Mouse (Mus musculus): ENCODE data around the gene Col18a1. TPM values are rescaled to one million over a fixed set of nuclear protein-coding genes. Genes with fewer than 3 reads are reported as not detected.

Gene Col18a1
- polyA plus RNA-seq, 1 experiment = 402 TPM

DNA sequence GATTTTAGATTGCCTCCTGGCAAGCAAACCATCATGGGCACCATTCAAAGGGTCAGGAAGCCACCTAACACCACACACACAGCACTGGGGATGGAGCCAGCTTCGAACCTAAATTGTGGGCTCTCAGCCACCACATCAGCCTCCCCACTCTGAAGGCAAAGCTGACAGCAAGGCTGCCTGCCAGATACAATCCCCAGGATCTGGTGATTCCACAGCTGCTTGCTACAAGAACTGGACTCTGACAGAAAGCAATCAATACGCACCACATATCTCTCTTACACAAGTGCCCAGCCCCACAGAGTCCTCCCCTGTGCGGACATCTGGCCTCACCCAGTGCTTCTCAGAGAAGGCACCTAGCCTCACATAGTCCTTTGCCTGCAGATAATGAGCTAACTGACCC lies 7.4 kb downstream of the Col18a1 start:
- H3K4me3 ChIP-seq = no peak overlapping the region
- H3K36me3 ChIP-seq (ENCODE audit: control insufficient read depth, insufficient read depth) = peaks cover 20% of the 10 kb centered on the region
- H3K79me2 ChIP-seq (ENCODE audit: control insufficient read depth, insufficient read depth) = peaks cover 99% of the 10 kb centered on the region
- H3ac ChIP-seq (ENCODE audit: control insufficient read depth, insufficient read length) = no peak overlapping the region
- TF ChIP-seq CEBPB (IDR thresholded peaks at IDR 0.05; ENCODE audit: insufficient read depth, poor library complexity, severe bottlenecking) (no peak), MAX (IDR thresholded peaks at IDR 0.05; ENCODE audit: low read depth) (no peak), MYOG (IDR thresholded peaks at IDR 0.05; ENCODE audit: control insufficient read depth in 1 of 3, insufficient read depth in 1 of 3, insufficient read length in 2 of 3, low read depth in 2 of 3) (no peak), MYOD1 (IDR thresholded peaks at IDR 0.05; ENCODE audit: control insufficient read depth in 1 of 3, insufficient read length in 2 of 3, low read depth in 2 of 3) (no peak), USF1 (IDR thresholded peaks at IDR 0.05; ENCODE audit: low read depth) (no peak), SRF (IDR thresholded peaks at IDR 0.05; ENCODE audit: control insufficient read depth, insufficient read length, low read depth) (no peak), TCF3 (IDR thresholded peaks at IDR 0.05; ENCODE audit: insufficient read length, low read depth) (no peak)
- H3K27me3 ChIP-seq (ENCODE audit: control insufficient read depth, insufficient read depth, insufficient read length) = no peaks in the 10 kb centered on the region
- H3K4me2 ChIP-seq (ENCODE audit: low read depth) = peak overlapping the region; percentile 8

DNA sequence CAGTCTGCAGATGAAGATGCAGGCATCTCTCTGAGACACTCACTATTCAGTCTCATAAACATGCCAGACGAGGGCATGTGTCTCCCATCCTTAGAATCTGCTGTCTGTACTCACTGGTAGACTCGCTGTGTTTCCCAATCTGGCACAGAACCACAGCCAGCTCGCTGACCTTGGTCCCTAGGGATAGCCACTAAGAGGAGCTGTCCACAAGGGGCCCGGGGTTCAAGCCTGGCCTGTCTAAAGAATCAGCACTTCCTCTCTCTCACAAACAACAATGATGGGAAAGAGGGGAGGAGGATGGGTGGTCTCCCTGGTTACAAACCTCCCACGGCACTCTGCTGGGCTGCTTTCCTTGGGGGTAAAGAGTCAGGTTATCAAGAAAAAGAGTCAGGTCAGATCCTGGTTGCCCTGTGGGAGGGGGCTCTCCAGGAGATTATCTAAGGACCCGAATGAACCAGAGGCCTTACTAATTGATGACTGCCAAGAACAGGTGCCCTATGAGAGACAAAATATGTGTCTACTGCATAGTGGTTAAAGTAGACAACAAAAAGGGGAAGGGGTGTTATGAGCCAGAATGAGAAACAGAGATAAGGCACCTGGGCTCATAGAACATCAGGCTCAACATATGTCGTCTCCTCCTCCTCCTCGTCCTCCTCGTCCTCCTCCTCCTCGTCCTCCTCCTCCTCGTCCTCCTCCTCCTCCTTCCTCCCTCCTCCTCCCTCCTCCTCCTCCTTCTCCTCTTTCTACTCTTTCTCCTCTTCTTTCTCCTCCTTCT lies 8.9 kb downstream of the Col18a1 start:
- Histone ChIP-seq H3K79me2 (ENCODE audit: control insufficient read depth, insufficient read depth) (peaks cover 99% of the 10 kb centered on the region), H3K27me3 (ENCODE audit: control insufficient read depth, insufficient read depth, insufficient read length) (no peaks in the 10 kb centered on the region), H3K4me2 (ENCODE audit: low read depth) (no peak overlapping the region), H3K36me3 (ENCODE audit: control insufficient read depth, insufficient read depth) (peaks cover 20% of the 10 kb centered on the region), H3ac (ENCODE audit: control insufficient read depth, insufficient read length) (no peak overlapping the region), H3K4me3 (no peak overlapping the region)
- no peak for TF ChIP-seq MAX (IDR thresholded peaks at IDR 0.05; ENCODE audit: low read depth)

DNA sequence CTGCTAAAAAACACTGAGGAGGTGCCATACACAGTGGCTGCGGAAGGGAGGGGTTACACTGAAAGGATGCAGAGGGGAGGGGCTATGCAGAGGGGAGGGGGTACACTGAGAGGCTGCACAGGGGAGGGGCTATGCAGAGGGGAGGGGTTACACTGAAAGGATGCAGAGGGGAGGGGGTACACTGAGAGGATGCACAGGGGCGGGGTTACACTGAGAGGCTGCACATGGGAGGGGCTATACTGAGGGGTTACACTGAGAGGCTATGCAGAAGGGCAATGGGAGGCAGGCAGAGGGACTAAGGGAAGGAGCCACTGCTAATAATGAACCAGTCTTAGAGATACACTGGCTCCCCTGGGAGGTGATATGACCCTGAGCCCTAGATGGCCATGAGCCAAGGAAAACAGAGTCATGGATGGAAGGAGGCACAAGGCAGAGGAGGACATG lies 14.1 kb downstream of the Col18a1 start:
- no peak overlapping the region for H3K4me3 ChIP-seq
- peaks cover 13% of the 10 kb centered on the region for H3K36me3 ChIP-seq (ENCODE audit: control insufficient read depth, insufficient read depth)
- no peak overlapping the region for H3ac ChIP-seq (ENCODE audit: control insufficient read depth, insufficient read length)
- TF ChIP-seq TCF3 (IDR thresholded peaks at IDR 0.05; ENCODE audit: insufficient read length, low read depth) (no peak), E2F4 (IDR thresholded peaks at IDR 0.05; ENCODE audit: insufficient read depth) (no peak), SRF (IDR thresholded peaks at IDR 0.05; ENCODE audit: control insufficient read depth, insufficient read length, low read depth) (no peak), REST (IDR thresholded peaks at IDR 0.05; ENCODE audit: insufficient read depth, insufficient read length) (no peak), POLR2A (IDR thresholded peaks at IDR 0.05; ENCODE audit: insufficient read length, low read depth) (no peak), CEBPB (IDR thresholded peaks at IDR 0.05; ENCODE audit: insufficient read depth, poor library complexity, severe bottlenecking) (no peak), MAX (IDR thresholded peaks at IDR 0.05; ENCODE audit: low read depth) (no peak), POLR2AphosphoS2 (IDR thresholded peaks at IDR 0.05; ENCODE audit: insufficient read length, low read depth) (no peak), MYOG (IDR thresholded peaks at IDR 0.05; ENCODE audit: control insufficient read depth in 1 of 3, insufficient read depth in 1 of 3, insufficient read length in 2 of 3, low read depth in 2 of 3) (no peak), USF1 (IDR thresholded peaks at IDR 0.05; ENCODE audit: low read depth) (no peak), TCF12 (IDR thresholded peaks at IDR 0.05; ENCODE audit: insufficient read depth, poor library complexity, severe bottlenecking) (no peak), MYOD1 (IDR thresholded peaks at IDR 0.05; ENCODE audit: control insufficient read depth in 1 of 3, insufficient read length in 2 of 3, low read depth in 2 of 3) (no peak)
- H3K4me2 ChIP-seq (ENCODE audit: low read depth) = peak overlapping the region; percentile 31
- H3K27me3 ChIP-seq (ENCODE audit: control insufficient read depth, insufficient read depth, insufficient read length) = no peaks in the 10 kb centered on the region
- H3K79me2 ChIP-seq (ENCODE audit: control insufficient read depth, insufficient read depth) = peaks cover 93% of the 10 kb centered on the region

- peaks cover 93% of the 10 kb centered on the region for H3K79me2 ChIP-seq (ENCODE audit: control insufficient read depth, insufficient read depth)
- H3K4me3 ChIP-seq = no peak overlapping the region
- H3K36me3 ChIP-seq (ENCODE audit: control insufficient read depth, insufficient read depth) = peaks cover 13% of the 10 kb centered on the region
- no peak overlapping the region for H3ac ChIP-seq (ENCODE audit: control insufficient read depth, insufficient read length)
- H3K27me3 ChIP-seq (ENCODE audit: control insufficient read depth, insufficient read depth, insufficient read length) = no peaks in the 10 kb centered on the region
- no peak for TF ChIP-seq MYOG (IDR thresholded peaks at IDR 0.05; ENCODE audit: control insufficient read depth in 1 of 3, insufficient read depth in 1 of 3, insufficient read length in 2 of 3, low read depth in 2 of 3)
- peak in 1 of 3 experiments; percentile 4 for TF ChIP-seq MYOD1 (IDR thresholded peaks at IDR 0.05; ENCODE audit: control insufficient read depth in 1 of 3, insufficient read length in 2 of 3, low read depth in 2 of 3)
- TF ChIP-seq TCF12 (IDR thresholded peaks at IDR 0.05; ENCODE audit: insufficient read depth, poor library complexity, severe bottlenecking) = no peak
- TF ChIP-seq SRF (IDR thresholded peaks at IDR 0.05; ENCODE audit: control insufficient read depth, insufficient read length, low read depth) = no peak
- peak overlapping the region; percentile 31 for H3K4me2 ChIP-seq (ENCODE audit: low read depth)
These were observed 14.8 kb downstream of the Col18a1 start for GRCm38 (mm10) chr10:77151551-77152002.

DNA sequence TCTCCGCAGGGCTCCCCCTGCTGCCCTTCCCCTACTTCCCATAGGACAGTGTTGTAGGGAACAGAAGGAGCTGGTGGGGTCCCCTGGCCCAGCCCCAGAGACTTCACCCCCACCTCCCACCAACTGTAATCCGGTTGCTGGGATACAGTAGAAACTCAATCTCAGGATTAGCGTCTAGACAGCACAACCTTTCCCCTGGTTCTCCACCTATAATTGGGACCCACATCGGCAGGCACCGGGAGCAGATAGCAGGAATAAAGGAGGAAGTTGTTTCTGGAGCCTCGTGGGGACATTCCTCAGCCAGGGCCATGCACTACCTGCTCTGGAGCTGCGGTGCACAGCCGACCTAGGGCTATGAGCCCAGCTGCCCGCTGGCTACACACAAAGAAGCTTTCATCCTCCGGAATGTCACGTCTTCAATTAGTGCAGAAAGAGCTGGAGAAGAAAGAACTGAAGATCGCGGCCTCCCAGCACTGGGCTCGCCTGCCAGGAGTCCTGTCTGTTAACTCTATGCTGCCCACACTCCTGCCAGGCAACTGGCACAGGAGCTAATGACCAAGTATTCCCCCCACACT lies 15.3 kb downstream of the Col18a1 start:
- Histone ChIP-seq H3K79me2 (ENCODE audit: control insufficient read depth, insufficient read depth) (peaks cover 93% of the 10 kb centered on the region), H3K27me3 (ENCODE audit: control insufficient read depth, insufficient read depth, insufficient read length) (no peaks in the 10 kb centered on the region), H3ac (ENCODE audit: control insufficient read depth, insufficient read length) (no peak overlapping the region), H3K4me3 (no peak overlapping the region), H3K36me3 (ENCODE audit: control insufficient read depth, insufficient read depth) (peaks cover 13% of the 10 kb centered on the region), H3K4me2 (ENCODE audit: low read depth) (peak overlapping the region; percentile 31)
- no peak for TF ChIP-seq REST (IDR thresholded peaks at IDR 0.05; ENCODE audit: insufficient read depth, insufficient read length)
- TF ChIP-seq USF1 (IDR thresholded peaks at IDR 0.05; ENCODE audit: low read depth) = no peak
- TF ChIP-seq SRF (IDR thresholded peaks at IDR 0.05; ENCODE audit: control insufficient read depth, insufficient read length, low read depth) = no peak
- no peak for TF ChIP-seq MYOD1 (IDR thresholded peaks at IDR 0.05; ENCODE audit: control insufficient read depth in 1 of 3, insufficient read length in 2 of 3, low read depth in 2 of 3)

Measured in myocyte (in vitro differentiated cells).